Mouse (Mus musculus) lung, postnatal 14 days (tissue): ENCODE measurements at regions not wholly inside any gene's neighbourhood (a gene's known extent, or its start where the extent isn't known, plus 50 kb on each side); places are given as distances from the start of the nearest gene placed in this dataset.

Source experiments
- DNase-seq: peaks from one replicate; pipeline ENCODE4 v3.0.0; 2021

DNA sequence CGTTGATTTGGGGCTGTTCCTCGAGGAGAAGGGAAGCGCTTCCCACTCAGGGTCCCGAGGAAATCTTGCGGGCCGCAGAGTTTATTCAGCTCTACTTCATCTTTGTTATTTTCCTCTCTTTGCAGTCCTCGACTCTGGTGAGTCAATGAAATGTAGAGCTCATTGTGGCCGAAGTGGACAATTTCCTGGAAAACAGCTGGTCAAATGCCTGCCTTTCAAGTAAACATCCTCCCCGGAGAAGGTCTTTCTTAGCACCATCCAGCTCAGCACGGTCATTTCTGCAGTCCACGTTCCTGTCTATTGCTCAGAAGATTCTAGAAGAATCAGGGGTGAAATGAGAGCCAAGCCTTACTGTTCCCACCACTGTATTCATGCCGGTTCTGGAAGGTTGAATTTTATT lies 133.0 kb downstream of the Bcas1 start:
- DNase-seq: peak; percentile 47

GRCm38 (mm10) chr2:170291841-170292655 lies 135.6 kb downstream of the Bcas1 start:
- DNase-seq: peak; percentile 44

- DNase-seq: no peak
Observed at GRCm38 (mm10) chr2:170289378-170289960, 138.2 kb downstream of the Bcas1 start.

DNA sequence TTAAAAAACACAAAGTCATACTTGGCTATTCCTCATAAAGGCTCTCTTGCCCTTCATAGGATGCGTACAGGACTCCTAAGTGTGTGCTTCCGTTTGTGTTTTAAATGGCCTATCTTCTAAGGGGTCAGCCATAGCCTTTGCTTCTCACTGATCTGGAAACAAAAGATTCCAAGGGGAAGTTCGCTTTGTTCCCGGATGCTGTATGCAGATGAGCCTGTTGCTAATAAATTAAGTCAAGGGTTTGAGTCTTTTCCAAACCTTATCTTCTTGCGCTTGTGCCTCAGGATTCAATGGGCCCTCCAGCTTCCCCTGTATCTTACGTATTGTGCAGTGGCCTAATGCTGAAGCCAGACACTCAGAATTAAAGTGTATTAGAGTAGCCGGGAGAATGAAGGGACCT lies 138.9 kb downstream of the Bcas1 start:
- DNase-seq: no peak

DNA sequence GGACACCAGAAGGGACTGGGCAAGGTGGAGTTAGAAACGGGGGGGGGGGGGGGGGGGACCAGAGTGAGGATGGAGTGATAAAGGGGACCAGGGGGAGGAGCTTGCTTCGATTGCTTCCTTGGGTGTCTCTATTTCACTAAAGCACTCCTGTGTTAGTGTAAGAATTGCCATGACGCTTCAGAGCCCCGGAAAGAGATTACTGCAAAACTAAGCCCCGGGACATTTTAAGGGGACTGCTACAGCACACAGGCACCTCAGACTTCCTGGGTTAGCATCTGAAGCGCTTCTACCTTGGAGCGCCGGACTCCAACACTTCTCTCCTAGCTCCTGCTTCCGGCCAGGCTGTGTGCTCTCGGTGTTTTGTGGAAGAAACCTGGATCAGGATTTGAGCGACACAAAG lies 139.4 kb downstream of the Bcas1 start:
- DNase-seq: no peak

- peak; percentile 63 for DNase-seq
Observed at GRCm38 (mm10) chr2:170287301-170287885, 139.5 kb upstream of the Zfp217 start.

DNA sequence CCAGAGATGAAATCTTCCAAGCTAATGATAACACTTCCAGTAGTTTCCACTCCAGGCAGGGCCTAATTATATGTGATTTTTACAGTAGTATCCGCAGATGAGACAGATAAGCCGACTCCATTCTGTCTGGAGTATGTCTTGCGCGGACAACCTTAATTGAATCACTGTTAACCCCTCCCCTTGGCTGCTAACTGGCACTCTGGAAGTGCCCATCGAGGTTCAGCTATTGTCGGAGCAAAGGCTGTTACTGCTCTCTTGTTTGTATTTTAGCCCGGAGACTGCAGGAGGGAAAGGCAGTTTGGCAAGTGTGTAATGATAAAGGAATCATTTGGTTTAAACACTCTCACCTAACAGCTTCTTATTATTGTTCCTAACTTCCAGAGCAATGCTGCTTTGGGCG lies 138.9 kb upstream of the Zfp217 start:
- no peak for DNase-seq

DNA sequence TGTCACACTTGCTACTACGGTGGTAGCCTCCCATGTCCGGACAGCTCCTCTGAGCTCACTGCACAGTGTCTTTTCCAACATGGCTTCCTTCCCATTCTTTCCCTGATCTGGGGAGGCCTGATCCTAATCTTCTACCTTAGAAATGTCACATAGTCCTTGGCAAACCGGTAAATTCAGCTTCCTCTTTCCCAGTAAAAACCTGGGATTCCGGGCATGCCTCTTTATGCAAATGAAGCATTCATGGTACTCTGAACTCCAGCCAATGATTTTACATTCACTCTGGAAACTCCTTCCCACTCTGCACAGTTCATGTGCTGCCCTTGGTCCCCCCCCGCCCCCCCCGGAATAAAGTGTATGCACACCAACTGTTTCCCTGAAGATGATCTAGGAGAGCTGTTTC lies 134.6 kb upstream of the Zfp217 start:
- no peak for DNase-seq

- no peak for DNase-seq
Observed at GRCm38 (mm10) chr2:170281311-170282008, 133.6 kb upstream of the Zfp217 start.

DNA sequence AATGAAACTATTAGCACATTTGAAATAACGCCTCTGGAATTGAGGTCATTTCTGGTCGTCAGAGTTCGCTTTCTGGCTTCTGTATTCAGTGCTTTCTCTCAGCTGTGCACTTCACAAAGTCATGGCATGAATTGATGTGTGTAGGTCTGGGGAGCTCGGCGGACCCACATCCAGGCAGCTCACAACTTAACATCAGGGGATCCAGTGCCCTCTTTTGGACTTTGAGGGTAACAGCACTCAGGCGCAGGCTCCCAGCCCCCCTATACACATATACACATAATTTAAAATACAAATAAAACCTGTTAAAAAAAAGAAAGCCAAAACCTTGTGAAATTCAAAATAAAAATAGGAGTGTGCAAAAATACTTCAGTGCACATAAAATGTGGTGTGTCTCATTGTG lies 132.8 kb upstream of the Zfp217 start:
- DNase-seq: no peak

- no peak for DNase-seq
Observed at GRCm38 (mm10) chr2:170277896-170278295, 130.0 kb upstream of the Zfp217 start.

DNA sequence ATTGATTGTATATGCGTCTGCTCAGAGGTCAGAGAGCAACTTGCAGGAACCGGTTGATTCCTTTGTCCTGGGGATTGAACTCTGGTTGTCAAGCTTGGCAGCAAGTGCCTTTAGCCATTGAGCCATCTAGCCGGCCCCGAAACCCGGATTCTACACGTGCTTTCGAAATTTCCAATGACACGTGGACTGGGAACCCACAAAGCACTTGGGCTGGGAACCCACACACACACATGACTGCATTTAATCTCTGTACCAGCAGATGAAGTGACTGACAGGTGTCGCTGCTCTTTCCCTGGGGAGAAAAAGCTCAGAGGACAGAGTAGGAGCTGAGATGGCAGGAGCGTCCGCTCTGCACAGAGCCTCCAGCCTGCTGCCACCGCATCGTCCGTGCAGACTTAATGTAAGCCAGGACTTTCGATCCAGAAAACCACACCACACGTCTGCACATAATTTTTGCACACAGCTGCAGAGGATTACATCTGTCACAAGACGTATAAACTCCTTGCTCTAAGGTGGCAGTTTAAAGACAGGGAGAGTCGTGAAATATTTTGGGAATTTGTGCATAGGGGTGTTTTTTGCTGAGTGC lies 129.4 kb upstream of the Zfp217 start:
- DNase-seq: no peak

DNA sequence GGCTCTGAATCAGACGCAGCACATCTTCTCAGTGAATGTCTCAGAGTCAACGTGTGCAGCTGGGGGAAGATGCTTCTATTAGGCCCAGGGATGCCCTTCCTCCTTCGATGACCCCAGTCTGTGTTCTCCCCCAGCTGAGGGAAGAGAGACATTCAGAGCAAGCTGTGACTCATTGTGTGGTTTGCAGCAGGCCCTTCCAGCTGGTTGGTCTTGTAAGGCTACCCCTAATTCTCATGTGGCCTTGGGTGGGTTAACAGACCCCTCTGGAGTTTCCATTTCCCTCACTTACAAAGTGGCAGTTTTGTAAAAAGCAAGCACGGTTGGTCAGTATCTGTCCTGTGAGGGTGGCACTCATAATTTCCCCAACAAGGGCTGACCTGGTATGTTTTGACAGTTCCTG lies 127.8 kb upstream of the Zfp217 start:
- no peak for DNase-seq

- DNase-seq: no peak
Observed at GRCm38 (mm10) chr2:170269926-170270577, 122.1 kb upstream of the Zfp217 start.

GRCm38 (mm10) chr2:170268080-170268479 lies 120.2 kb upstream of the Zfp217 start:
- peak; percentile 43 for DNase-seq

GRCm38 (mm10) chr2:170267152-170267551 lies 119.2 kb upstream of the Zfp217 start:
- peak; percentile 36 for DNase-seq

DNA sequence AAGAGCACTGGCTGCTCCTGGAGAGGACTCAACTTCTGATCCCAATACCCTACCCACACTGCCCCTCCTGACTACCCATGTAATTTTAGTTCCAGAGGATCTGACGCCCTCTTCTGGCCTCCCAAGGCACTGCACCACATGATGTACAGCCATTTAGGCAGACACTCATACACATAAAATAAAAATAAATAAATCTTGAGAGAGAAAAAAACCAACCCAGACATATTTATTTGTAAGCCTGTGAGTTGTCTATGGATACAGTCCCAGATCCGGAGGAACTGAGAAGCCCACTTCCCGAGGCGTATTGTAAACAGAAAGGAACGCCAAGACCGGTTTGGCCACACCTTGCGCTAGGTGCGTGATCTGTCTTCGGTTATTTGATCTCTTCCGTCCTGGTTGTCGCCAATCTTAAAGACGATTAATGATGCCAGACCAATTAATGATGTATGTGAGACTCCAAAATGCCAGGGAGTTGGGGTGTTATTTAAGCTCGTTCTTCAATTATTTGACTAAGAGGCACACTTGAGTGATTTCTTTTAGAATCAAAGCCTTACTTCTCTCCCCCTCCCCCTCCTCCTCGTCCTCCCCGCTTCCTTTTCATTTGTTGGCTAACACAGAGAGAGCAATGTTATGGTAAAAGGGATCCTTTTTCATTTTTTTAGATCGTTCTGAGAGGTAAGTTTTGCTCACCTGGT lies 118.7 kb upstream of the Zfp217 start:
- peak; percentile 49 for DNase-seq

- DNase-seq: no peak
Observed at GRCm38 (mm10) chr2:170263594-170263993, 115.7 kb upstream of the Zfp217 start.

GRCm38 (mm10) chr2:170261191-170261590 lies 113.3 kb upstream of the Zfp217 start:
- DNase-seq: no peak

GRCm38 (mm10) chr2:170259662-170260457 lies 112.0 kb upstream of the Zfp217 start:
- no peak for DNase-seq

DNA sequence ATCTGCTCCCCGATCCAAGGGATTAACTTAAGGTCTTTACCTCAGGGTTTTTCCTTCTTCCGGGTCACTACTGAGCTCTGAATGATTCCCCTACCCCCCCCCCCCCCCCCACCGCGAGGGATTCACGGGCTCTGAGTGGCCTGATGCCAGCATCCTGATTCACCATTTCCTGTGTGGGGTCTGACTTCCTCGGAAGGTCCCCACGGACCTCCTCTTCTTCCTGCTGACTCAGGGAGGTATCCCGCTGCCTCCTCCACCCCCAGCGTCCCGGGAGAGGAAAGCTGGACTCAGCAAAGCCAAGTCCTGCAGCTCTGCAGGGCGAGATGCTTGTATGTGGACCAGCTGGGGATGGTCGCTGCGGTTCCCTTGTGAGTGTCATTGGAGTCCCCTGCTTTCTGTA lies 110.5 kb upstream of the Zfp217 start:
- peak; percentile 41 for DNase-seq
